Mouse (Mus musculus): ENCODE data around the gene Vps35l.

The Vps35l gene

DNA sequence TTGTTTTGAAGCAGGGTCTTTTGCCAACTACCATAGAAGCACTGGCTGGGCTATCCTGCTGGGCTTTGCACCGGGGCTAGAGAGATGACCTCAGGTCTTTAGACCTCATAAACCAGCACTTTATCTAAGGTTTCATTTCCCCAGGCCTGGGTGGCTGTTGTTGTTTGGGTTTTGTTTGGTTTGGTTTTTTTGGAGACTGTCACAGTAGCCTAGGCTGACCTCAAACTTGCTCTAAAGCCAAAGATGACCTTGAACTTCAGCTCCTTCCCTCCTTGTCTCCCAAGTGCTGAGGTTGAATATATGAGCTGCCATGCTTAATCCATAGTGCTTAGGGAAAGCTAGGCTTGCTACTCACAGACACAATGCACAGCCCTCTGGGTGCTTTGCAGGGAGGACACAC lies 79.6 kb downstream of the Vps35l start:
- DNase-seq (ENCODE audit: low read depth): no peak

DNA sequence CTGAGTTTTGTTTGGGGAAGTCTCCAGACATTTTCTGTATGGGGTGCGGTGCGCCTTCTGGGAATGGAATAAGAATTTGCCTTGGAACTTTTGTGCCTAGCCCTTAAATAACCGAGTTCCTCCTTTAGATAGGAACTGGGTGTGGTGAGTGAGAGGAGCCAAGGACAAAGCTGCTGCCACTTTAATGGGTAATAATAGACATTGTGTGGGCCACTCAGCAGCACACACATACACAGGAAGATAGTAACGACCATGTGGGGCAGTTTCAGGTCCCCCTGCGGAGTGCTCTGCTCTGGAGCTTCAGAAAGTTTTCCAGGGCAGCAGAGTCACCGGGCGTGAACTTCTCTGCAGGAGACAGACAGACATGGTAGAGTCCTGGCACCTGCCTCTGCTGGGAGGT lies 81.3 kb downstream of the Vps35l start:
- DNase-seq (ENCODE audit: low read depth): no peak

DNA sequence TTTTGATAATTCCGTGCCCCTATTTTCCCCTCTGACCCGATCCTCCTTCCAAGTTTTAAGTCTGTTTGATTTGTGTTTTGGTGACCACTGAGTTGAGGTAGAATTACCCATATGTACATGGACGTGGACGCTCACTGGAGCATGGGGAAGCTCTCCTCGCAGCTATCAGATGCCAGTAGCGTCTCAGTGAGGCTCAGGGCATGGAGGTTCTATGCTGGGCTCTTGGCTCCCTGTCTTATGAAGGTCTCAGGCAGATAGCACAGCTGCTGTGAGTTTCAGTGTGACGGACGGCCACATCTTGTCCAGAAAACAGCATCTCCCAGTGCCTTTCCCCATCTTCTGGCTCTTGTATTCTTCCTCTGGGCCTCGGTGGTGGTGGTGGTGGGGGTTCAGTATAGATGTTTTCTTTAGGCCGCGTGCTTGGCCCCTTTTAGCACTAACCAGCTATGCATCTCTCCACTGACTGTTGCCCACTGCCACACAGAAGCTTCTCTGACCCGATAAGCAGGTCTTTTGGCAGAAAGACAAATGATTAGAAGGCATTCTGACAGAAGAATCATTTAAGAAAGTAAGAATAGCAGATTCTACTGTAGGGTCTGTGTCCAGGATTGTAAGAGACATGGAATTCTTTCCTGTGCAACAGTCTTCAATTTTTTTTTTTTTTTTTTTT lies 82.0 kb downstream of the Vps35l start:
- DNase-seq (ENCODE audit: low read depth): no peak

DNA sequence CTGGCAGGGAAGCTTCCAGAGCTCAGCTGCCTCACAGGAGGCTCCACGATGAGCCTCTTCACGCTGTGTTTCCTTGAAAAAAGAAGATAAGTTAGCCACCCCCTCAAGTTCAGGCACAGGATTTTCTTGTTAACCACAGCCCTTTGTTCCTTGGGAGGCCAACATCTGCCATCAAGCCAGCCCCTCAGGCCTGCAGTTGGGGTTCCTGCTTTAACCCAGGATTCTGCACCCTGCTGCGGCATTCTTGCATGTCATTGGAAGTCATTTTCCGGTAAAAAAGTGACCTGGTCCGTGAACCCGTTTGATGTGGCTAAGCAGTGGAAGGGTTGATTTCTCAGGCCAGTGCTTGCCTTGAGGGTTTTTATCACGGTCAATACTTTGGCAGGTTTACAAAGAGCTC lies 84.4 kb downstream of the Vps35l start:
- DNase-seq (ENCODE audit: low read depth): no peak

DNA sequence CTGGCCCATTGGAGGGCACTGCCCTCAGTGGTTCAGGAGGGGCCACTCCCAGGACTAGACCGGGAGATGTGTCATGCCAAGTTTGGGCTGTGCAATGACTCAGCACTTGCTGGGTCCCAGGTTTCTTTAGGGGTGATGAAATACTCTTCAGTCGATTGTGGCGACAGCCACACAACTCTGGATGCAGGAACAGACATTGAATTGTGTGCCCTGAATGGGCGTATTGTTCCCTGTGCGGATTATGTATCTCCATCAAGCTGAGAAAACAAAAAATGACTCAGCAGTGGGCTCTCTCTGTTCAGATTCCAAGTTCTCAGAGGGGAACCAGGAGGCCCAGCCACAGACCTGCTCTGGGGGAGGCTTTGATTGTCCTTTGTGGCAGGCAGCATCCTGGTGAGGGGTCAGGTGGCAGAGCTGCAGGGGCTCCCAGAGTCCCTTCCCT lies 88.0 kb downstream of the Vps35l start:
- DNase-seq (ENCODE audit: low read depth): peak; percentile 83

DNA sequence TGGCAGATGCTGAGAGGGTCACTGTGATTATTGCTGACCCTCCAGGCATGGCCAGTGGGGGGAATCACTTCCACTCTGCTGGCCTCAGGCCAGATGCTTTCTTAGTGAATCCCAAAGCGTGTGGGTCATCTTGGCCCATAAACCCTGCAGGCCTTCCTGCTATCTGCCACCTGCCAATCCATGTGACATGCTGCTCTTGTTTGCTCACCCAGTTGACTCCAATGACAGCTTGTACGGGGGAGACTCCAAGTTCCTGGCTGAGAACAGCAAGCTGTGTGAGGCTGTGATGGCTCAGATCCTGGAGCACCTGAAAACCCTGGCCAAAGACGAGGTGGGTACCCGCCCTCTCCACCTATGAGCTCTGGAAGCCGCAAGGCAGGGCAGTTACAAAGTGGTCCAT lies 97.9 kb downstream of the Vps35l start:
- DNase-seq (ENCODE audit: low read depth): no peak

DNA sequence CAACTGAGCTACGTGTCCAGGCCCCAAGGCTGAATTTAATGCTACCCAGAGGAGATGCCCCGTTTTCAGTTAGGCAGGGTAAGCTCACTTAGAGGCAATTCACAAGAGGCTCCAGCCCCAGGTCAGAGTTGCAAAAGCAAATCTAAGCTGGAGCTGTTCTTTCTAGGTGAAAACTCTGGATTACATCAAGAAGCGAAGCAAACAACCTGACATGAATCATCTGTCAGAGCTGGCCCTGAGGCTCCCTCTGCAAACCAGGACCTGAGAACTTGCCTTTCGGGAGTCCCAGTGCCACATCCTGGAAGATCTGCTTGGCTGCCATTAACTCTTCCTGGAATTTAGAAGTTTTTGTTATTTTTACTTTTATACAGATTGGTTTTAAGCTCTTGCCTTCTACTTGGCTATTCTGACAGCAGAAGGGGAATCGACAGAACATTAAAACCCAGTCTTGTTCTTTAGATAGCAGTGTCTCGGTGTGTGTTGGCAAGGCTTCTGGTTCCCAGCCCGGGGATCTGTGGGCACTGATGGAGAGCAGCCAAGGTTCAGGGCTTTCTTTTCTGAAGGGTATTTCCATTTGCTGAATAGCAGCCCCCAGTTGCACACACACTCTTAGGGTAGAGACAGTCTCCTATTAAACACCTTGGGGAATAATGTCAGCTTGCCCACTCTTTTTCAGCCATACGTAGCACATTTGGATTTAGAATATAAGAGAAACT lies 101.2 kb downstream of the Vps35l start:
- DNase-seq (ENCODE audit: low read depth): no peak

DNA sequence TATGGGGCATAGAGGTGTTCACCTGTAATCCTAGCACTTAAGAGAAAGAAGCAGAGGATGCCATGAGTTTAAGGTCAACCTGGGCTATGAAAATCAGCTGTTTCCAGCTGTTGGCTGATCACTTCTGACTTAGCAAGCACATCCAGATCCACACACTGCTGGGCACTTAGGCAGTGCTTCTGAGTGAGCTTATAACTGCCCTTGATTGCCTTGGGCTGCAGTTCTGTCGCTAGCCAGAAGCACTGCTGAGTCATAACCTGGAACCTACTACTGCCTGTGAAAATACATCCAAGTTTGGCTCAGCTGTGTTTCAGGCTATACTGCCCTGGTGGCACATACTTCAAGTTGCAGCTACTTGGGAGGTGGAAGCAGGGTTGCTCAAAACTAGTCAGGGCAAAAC lies 101.8 kb downstream of the Vps35l start:
- DNase-seq (ENCODE audit: low read depth): peak; percentile 60

DNA sequence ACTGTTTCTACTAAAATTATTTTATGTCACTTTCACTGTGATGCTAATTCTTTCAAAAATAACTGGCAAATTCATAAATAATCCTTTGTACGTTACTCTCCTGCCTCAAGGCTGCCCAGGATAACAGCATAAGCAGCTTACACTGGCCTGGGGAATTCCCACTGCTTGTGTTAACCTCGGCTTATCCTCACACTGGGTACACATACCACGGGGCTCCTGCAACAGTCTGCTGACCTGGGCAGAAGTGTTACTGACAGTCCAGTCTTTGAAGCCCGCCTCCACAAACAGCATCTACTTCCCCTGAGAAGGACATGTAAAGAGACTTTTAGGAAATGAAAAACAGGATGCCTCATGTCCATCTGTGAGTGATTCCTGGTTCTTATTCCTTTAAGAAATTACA lies 102.9 kb downstream of the Vps35l start:
- peak; percentile 21 for DNase-seq (ENCODE audit: low read depth)

DNA sequence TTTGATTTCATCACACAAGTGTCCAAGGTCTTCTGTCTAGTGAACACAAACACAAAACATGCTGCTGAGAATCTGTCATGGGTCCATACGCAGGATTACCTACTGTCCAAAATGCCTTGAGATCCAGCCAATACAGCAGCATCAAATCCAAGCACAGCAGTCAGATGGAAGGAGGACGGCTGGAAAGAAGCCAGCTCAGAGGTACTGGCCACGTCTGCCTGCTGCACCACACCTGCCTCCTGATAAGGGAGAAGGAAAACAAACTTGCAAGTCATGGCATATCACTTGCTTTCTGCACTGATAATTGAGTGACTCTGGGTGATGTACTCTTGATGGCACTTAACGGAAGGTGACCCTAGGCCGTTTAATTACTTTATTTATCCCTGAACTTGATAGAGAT lies 105.1 kb downstream of the Vps35l start:
- no peak for DNase-seq (ENCODE audit: low read depth)

DNA sequence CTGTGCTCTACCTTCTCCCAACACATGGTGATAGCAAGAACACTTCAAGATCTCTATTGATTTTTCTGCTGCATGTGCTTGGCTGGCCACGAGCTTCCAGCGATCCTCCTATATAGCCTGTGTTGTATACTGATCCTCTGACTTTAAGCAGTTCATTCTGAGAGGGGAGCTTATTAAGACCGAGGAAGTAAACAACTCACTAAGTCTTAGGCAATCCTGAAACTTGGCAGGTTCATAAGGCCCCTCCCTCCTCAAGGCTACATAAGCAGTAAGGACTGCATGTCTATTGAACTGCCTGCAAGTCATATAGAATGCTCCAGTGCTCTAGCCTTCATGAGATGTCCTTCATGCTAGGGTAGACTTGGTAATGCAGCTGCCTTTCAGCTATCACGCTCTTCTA lies 106.3 kb downstream of the Vps35l start:
- DNase-seq (ENCODE audit: low read depth): peak; percentile 20

DNA sequence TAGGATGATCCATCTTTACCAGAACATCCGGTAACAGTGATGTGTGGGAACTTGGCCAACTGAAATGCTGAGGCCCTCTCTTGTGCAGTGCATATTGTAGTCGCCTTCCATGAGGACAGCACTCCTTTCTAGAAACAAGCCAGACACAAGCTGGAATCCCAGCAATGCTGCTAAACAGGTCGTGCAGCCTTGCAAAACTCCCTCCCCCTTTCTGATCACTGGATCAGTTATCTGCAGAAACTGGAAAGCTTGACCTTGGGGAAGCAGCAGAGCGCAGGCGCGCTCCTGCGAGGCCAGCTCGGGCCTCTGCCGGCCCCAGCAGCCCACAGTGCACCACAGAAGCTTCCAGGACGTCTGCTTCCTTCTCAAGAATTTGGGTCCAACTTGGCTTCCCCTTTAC lies 108.8 kb downstream of the Vps35l start:
- DNase-seq (ENCODE audit: low read depth): no peak

DNA sequence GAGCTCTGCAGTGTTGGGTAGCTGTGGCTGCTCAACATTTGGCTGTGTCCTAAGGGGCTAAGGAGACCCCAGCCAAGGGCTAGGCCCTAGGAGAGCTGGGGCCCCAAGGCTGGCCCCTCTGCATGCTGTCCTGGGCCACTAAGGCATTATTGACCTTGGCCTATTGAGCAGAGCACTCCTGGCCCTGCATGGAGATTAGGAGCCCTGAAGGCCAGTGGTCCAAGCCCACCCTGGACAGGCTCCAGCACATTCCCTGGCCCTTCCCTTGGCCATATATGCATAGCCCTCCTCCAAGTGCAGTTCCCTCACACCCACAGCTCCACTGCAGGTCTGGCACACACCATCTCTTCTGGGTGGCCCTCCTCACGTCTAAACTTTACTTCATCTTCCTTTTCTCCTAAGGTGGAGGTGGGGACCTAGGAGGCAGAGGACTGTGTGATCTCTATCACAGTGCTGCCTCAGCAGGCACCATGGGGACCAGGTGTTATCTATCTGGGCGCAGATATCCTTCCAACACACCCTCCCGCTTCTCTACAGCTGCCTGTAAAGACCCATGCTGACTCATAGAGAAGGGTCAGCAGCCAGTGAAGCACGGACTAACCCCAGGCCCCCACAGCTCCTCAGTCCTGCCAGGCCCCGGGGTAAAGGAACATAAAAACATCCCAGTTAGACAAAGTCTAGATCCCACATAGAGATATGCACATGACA lies 109.7 kb downstream of the Vps35l start:
- DNase-seq (ENCODE audit: low read depth): no peak

DNA sequence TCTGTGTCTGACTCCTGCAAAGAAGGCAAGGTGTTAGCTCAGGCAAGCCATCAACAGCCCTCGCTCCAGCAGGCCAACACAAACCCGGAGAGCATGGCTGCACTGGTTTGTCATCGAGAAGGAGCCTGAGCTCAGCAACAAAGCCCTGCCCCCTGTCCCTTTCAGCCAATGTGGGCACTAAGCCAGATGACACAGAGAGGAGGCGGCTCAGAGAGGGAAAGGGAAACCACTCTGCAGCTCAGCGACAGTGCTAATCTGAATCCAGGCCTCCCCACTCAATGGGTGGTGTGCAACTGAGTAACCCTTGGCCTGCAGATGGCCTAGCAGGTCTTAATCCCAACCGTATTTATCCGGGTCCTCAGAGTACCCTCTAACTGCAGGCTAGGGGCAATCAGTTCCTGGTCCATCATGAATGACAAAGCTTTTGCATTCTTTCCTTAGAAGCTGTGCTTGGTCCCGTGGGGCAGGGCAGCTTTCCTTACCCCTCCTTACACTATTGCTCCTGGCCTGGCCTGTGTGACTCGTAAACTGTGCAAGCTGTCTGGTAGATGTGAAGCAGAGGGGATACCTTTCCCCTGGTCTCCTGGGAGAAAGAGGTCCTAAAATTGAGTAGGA lies 110.8 kb downstream of the Vps35l start:
- DNase-seq (ENCODE audit: low read depth): peak; percentile 36

DNA sequence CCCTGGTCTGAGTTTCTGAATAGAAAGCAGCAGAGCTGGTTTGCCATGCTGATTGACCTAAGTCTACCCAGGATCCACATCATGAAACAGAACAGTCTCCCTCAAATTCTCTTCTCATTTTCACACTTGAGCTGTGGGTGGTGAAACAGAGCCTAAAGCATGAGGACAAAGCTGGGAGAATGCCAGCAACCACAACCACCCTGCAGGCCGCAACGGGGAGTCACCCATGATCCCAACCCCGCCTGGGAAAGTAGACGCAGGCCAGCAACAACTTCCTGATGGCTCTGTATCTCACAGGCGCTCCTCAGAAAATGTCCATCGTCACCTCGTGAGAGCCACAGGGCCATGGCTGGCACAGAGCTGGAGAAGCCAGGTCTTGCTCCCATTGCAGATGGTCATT lies 111.5 kb downstream of the Vps35l start:
- DNase-seq (ENCODE audit: low read depth): peak; percentile 75

DNA sequence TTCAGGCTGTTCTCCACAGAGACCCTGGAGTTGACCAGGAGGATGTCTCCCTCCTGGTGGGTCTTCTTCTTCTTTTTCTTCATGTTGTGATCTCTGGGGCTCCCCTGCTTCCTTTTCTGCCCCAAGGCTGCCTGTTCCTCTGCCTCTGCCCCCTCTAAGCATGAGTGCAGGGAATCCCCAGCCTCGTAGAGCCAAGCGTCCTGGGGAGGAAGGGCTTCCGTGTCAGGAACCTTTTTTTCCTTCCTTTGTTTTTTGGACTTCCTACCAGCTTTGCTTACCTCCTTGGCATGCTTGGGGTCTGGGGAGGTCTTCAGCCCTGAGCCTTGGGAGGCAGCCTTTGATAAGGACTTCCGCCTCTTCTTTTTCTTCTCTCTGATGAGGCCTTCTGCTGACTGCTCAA lies 112.6 kb downstream of the Vps35l start:
- no peak for DNase-seq (ENCODE audit: low read depth)

DNA sequence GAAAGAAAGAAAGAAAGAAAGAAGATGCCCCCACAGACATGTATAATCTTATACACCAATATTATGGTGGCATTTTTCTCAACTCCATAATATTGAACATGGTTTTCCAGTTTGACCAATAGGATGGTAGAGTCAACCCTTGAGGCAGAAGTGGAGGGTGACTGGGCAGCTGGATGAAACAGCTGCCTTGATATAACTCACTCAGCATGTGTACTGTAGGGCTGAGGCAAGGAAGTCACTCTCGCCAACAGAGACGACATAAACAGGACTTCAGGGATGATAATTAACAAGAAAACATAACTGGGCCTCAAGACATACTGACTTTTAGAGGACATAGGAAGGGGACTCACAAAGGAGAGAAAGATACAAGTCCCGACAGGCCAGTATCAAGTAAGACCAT lies 114.6 kb downstream of the Vps35l start:
- peak; percentile 64 for DNase-seq (ENCODE audit: low read depth)

DNA sequence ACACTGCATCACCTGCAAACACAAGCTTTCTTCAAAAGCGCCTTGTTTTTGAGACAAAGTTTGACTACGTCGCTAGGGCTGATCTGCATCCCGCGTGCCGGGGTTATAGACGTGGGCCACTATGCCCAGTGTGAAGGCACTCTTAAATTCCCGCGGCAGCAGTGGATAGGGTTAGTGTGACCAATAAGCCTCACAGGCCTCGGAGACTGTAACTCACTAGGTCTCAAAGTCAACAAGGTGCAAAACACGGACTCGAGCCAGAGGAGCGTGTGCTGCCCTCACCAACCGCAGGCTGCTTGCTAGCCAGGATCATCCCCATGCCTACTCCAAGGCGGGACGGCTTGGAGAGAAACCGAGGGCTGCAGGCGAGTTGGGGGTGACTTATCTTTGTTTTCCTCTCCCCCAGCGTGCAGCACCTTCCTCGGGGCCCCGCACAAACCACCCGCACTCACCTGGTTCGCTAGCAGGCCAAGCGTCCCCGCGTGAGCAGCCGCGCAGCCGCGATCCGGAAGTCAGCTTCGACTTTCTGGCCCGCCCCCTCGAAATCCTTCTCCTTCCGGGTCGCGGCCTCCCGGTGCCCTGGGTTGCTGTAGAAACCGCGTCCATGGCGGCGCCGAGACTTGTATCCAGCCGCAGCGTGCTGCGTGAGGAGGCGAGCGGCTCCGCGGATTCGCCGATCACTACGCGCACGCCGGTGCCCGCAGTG lies 115.3 kb downstream of the Vps35l start, which contains the start of gene Iqck:
Gene Iqck (plus strand): TSS at position 582 of the 706 bp plus-strand sequence.
- peak; percentile 88 for DNase-seq (ENCODE audit: low read depth)

DNA sequence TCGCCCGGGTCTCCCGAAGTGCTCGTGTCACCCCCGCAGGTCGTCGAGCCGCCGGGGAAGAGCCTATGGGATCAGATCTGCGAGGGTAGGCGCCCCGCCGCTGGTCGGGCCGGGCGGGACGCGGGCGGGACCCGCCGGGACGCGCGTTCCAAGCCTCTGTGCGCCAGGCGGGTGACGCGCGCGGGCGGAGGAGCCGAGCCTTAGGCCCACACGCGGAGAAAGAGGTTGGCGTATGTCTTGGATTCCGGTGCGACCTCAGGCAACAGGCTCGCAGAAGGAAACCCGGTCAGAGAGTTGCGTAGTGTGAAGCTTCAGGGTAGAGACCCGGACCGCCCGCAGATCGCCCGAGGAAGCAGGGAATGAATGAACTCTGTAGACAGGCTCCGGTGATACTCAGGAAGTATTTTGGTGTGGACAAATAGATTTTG lies 115.9 kb downstream of the Vps35l start, which contains the start of gene Knop1:
Gene Knop1 (minus strand): TSS at position 378 of the 428 bp plus-strand sequence.
- no peak for DNase-seq (ENCODE audit: low read depth)

DNA sequence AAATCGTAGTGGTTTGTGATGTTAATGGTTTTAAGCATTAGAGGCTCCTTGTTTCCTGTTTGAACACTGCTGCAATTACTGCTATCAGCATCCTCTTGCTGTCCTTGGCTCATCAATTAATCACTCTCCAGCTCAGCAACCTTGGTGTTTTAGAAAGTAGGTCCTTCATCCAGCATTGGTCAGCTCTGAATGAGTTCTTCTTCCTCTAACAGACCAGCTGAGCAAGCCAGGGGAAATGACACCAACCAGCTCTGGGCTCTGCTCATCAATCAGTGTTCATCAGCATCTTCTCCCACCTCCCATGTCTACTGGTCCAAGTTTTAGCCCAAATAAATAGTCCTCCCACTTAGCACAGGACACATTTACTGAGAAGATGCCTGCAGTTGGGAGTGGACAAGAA lies 118.6 kb downstream of the Vps35l start:
- no peak for DNase-seq (ENCODE audit: low read depth)

DNA sequence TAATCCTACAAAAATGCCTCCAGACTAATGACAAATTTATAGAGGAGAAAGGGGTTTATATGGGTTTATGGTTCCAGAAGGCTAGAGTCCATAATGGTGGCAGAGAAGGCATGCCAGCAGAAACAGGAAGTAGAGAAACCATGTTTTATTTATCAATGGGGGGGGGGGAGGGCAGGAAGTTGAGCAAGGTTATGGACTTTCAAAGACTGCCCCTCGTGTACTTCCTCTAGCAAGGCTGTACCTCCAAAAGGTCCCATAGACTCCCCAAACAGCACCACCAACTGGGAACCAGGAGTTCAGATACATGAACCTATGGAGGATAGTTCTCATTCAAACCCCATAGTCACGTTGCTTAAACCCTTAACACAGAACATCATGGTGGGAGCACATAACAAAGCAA lies 125.3 kb downstream of the Vps35l start:
- peak; percentile 45 for DNase-seq (ENCODE audit: low read depth)

DNA sequence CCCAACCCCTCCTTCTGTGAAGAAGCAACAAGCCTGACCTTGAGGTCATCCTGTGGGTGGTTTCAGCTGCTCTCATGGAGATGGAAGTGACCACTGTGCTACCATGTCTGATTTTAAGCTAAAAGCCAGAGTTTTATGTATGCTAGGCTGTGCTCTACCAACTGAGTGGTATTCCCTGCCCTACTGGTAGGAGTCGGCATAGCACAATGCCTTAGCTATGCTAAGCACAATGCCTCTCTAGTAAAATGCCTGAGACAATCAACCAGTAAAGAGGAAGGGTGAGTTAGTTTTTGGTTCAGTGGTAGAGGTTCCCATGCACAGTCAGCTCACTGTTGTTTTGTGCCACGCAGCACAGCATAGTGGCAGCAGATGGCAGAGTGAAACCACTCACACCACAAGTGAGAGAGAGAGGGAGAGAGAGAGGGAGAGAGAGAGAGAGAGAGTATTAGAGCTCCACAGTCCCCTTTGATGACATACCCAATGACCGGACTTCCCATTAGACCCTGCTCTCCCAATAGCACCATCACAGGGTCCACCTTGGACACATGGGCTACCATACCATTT lies 139.5 kb downstream of the Vps35l start:
- DNase-seq (ENCODE audit: low read depth): no peak

All from 416B (cell line).